Mouse (Mus musculus): ENCODE measurements around the gene Gm5737. TPM values are rescaled to one million over a fixed set of nuclear protein-coding genes. Genes with fewer than 3 reads are reported as not detected.

The Gm5737 gene
- polyA plus RNA-seq, 1 experiment from 2014 or later = not detected

- Histone ChIP-seq H3K36me3 (no peaks in the 10 kb centered on the region), H3K27me3 (peaks cover 46% of the 10 kb centered on the region), H3K27ac (peak overlapping the region; percentile 24; the same call in 1 of the 2 replicates), H3K4me3 (peak overlapping the region; percentile 55), H3K9me3 (replicated peaks) (no peaks in the 10 kb centered on the region), H3K4me2 (replicated peaks) (peak overlapping the region; percentile 88), H3K4me1 (peaks cover 11% of the 10 kb centered on the region), H3K9ac (peak overlapping the region; percentile 59; the same call in 1 of the 2 replicates)
- WGBS = 2% methylated on average over 46 of the region's 46 CpGs
- ATAC-seq (ENCODE audit: low FRiP score) = no peak
These were observed 18.5 kb downstream of the Gm5737 start for GRCm38 (mm10) chr7:120830431-120831381.

GRCm38 (mm10) chr7:120834426-120834825 is 22.3 kb downstream of the Gm5737 start:
- H3K4me3 ChIP-seq = peak overlapping the region; percentile 55
- WGBS = 54% methylated on average over 6 of the region's 6 CpGs
- H3K4me2 ChIP-seq (replicated peaks) = peak overlapping the region; percentile 51
- no peak overlapping the region for H3K27ac ChIP-seq
- H3K9me3 ChIP-seq (replicated peaks) = no peaks in the 10 kb centered on the region
- H3K4me1 ChIP-seq = peaks cover 15% of the 10 kb centered on the region
- ATAC-seq (ENCODE audit: low FRiP score) = no peak
- no peaks in the 10 kb centered on the region for H3K36me3 ChIP-seq
- H3K27me3 ChIP-seq = peaks cover 33% of the 10 kb centered on the region
- H3K9ac ChIP-seq = 0 out of 2 replicates have a peak overlapping the region, but pooled peaks have one; percentile 1

- no peaks in the 10 kb centered on the region for H3K36me3 ChIP-seq
- WGBS = 16% methylated on average over 14 of the region's 14 CpGs
- peak overlapping the region; percentile 55 for H3K4me3 ChIP-seq
- peaks cover 15% of the 10 kb centered on the region for H3K4me1 ChIP-seq
- 0 out of 2 replicates have a peak overlapping the region, but pooled peaks have one; percentile 32 for H3K27ac ChIP-seq
- peaks cover 29% of the 10 kb centered on the region for H3K27me3 ChIP-seq
- 0 out of 2 replicates have a peak overlapping the region, but pooled peaks have one; percentile 1 for H3K9ac ChIP-seq
- peak overlapping the region; percentile 51 for H3K4me2 ChIP-seq (replicated peaks)
- peak; percentile 81 for ATAC-seq (ENCODE audit: low FRiP score)
- H3K9me3 ChIP-seq (replicated peaks) = no peaks in the 10 kb centered on the region
These were observed 22.8 kb downstream of the Gm5737 start for GRCm38 (mm10) chr7:120834863-120835372.

GRCm38 (mm10) chr7:120835449-120836359 is 23.5 kb downstream of the Gm5737 start:
- peak; percentile 92 for ATAC-seq (ENCODE audit: low FRiP score)
- H3K27ac ChIP-seq = peak overlapping the region; percentile 71
- under 1% methylated on average over 41 of the region's 41 CpGs for WGBS

GRCm38 (mm10) chr7:120836361-120836760 is 24.2 kb downstream of the Gm5737 start:
- WGBS = 3% methylated on average over 12 of the region's 12 CpGs
- Histone ChIP-seq H3K27ac (no peak overlapping the region), H3K27me3 (peaks cover 20% of the 10 kb centered on the region), H3K4me1 (peaks cover 5% of the 10 kb centered on the region; the same call in 1 of the 2 replicates), H3K4me2 (replicated peaks) (peak overlapping the region; percentile 51), H3K36me3 (no peaks in the 10 kb centered on the region), H3K4me3 (peak overlapping the region; percentile 55), H3K9me3 (replicated peaks) (no peaks in the 10 kb centered on the region), H3K9ac (0 out of 2 replicates have a peak overlapping the region, but pooled peaks have one; percentile 33)
- ATAC-seq (ENCODE audit: low FRiP score) = no peak

More at GRCm38 (mm10) chr7:120835449-120836359, 23.5 kb downstream of the Gm5737 start:
- H3K27me3 ChIP-seq = peaks cover 21% of the 10 kb centered on the region
- H3K4me3 ChIP-seq = peak overlapping the region; percentile 55
- H3K4me2 ChIP-seq (replicated peaks) = peak overlapping the region; percentile 51
- peaks cover 9% of the 10 kb centered on the region; the same call in 1 of the 2 replicates for H3K4me1 ChIP-seq
- no peaks in the 10 kb centered on the region for H3K9me3 ChIP-seq (replicated peaks)
- H3K36me3 ChIP-seq = no peaks in the 10 kb centered on the region
- peak overlapping the region; percentile 39; the same call in 1 of the 2 replicates for H3K9ac ChIP-seq

- H3K9me3 ChIP-seq (replicated peaks) = no peaks in the 10 kb centered on the region
- H3K9ac ChIP-seq = no peak overlapping the region
- H3K36me3 ChIP-seq = no peaks in the 10 kb centered on the region
- WGBS = 75% methylated on average over 5 of the region's 5 CpGs
- H3K4me2 ChIP-seq (replicated peaks) = no peak overlapping the region
- peaks cover under 1% of the 10 kb centered on the region; the same call in 1 of the 2 replicates for H3K27me3 ChIP-seq
- H3K4me3 ChIP-seq = no peak overlapping the region
- H3K4me1 ChIP-seq = peaks cover 5% of the 10 kb centered on the region; the same call in 1 of the 2 replicates
- no peak for ATAC-seq (ENCODE audit: low FRiP score)
- no peak overlapping the region for H3K27ac ChIP-seq
These were observed 26.4 kb downstream of the Gm5737 start for GRCm38 (mm10) chr7:120838436-120839160.

- Histone ChIP-seq H3K36me3 (no peaks in the 10 kb centered on the region), H3K9ac (no peak overlapping the region), H3K4me3 (no peak overlapping the region), H3K4me1 (peaks cover 17% of the 10 kb centered on the region), H3K4me2 (replicated peaks) (no peak overlapping the region), H3K9me3 (replicated peaks) (no peaks in the 10 kb centered on the region), H3K27me3 (peaks cover 4% of the 10 kb centered on the region), H3K27ac (no peak overlapping the region)
- 76% methylated on average over 2 of the region's 2 CpGs for WGBS
- no peak for ATAC-seq (ENCODE audit: low FRiP score)
These were observed 27.6 kb downstream of the Gm5737 start for GRCm38 (mm10) chr7:120839786-120840185.

GRCm38 (mm10) chr7:120842345-120843036 is 30.3 kb downstream of the Gm5737 start, which contains the start of gene Eef2k:
TSS of gene Eef2k (plus strand) at chr7:120842831.
- Histone ChIP-seq H3K27ac (peak within 1 kb of the TSS; percentile 92), H3K4me3 (peak within 1 kb of the TSS; percentile 65), H3K36me3 (no peaks in the 10 kb centered on the region), H3K27me3 (peaks cover 13% of the 10 kb centered on the region), H3K4me1 (peaks cover 17% of the 10 kb centered on the region), H3K4me2 (replicated peaks) (peak within 1 kb of the TSS; percentile 69), H3K9ac (peak within 1 kb of the TSS; percentile 88), H3K9me3 (replicated peaks) (no peaks in the 10 kb centered on the region)
- 4% methylated on average over 34 of the region's 35 CpGs for WGBS
- peak; percentile 91 for ATAC-seq (ENCODE audit: low FRiP score)

GRCm38 (mm10) chr7:120843037-120843621 is 31.0 kb downstream of the Gm5737 start:
- Histone ChIP-seq H3K9ac (peak overlapping the region; percentile 88), H3K4me3 (peak overlapping the region; percentile 65), H3K36me3 (no peaks in the 10 kb centered on the region), H3K27ac (peak overlapping the region; percentile 92), H3K4me2 (replicated peaks) (peak overlapping the region; percentile 69), H3K4me1 (peaks cover 17% of the 10 kb centered on the region), H3K9me3 (replicated peaks) (no peaks in the 10 kb centered on the region), H3K27me3 (peaks cover 13% of the 10 kb centered on the region)
- 0% methylated on average over 39 of the region's 40 CpGs for WGBS
- peak; percentile 83 for ATAC-seq (ENCODE audit: low FRiP score)

- no peaks in the 10 kb centered on the region for H3K36me3 ChIP-seq
- WGBS = 2% methylated on average over 16 of the region's 16 CpGs
- H3K9me3 ChIP-seq (replicated peaks) = no peaks in the 10 kb centered on the region
- 0 out of 2 replicates have a peak, but pooled peaks have one; percentile 7 for ATAC-seq (ENCODE audit: low FRiP score)
- peaks cover 13% of the 10 kb centered on the region for H3K27me3 ChIP-seq
- H3K4me3 ChIP-seq = peak overlapping the region; percentile 65
- no peak overlapping the region for H3K27ac ChIP-seq
- peaks cover 17% of the 10 kb centered on the region for H3K4me1 ChIP-seq
- H3K9ac ChIP-seq = peak overlapping the region; percentile 88
- H3K4me2 ChIP-seq (replicated peaks) = peak overlapping the region; percentile 69
These were observed 31.8 kb downstream of the Gm5737 start for GRCm38 (mm10) chr7:120843852-120844435.
